Mouse (Mus musculus) gastrocnemius, adult 18-20 months (tissue): ENCODE measurements around the gene Nin. TPM values are rescaled to one million over a fixed set of nuclear protein-coding genes. Genes with fewer than 3 reads are reported as not detected.
A peak's percentile ranks its signal among the peaks of the same experiment; 100 is the strongest.
"Not testable (repeated sequence)": the region's sequence is repeated elsewhere in the genome, so short reads cannot be mapped to it uniquely, and the experiment has no call there.

Experiments used
- DNase-seq: peaks from one replicate; pipeline ENCODE4 v3.0.0; 2021; ENCODE audit warnings: low spot score
- long read RNA-seq, 2 experiments: library from polyadenylated mRNA; stranded (forward); transcript quantifications; one replicate each; pipeline ENCODE4 v2.0.0; 2021
- total RNA-seq, 2 experiments: library from RNA; stranded (reverse); gene quantifications; 2 replicates each; pipeline ENCODE4 v1.2.3; 2021

The Nin gene
- total RNA-seq: 10 to 100 TPM; 22.2 to 33.3 TPM
- long read RNA-seq, experiment 1, full-length matches to known transcripts: 12 of 46 reads
- long read RNA-seq, experiment 1, partial matches to known transcripts: 18 of 46 reads
- long read RNA-seq, experiment 1, other reads (novel, unspliced or antisense): 16 of 46 reads
- long read RNA-seq, experiment 2, full-length matches to known transcripts: 7 of 18 reads
- long read RNA-seq, experiment 2, partial matches to known transcripts: 3 of 18 reads
- long read RNA-seq, experiment 2, other reads (novel, unspliced or antisense): 8 of 18 reads

GRCm38 (mm10) chr12:70113351-70113750 lies at the start of gene Nin:
Gene Nin, minus strand, starts transcription at chr12:70113717.
- DNase-seq: no peak

GRCm38 (mm10) chr12:70161057-70161456 lies 47.5 kb upstream of the Nin start:
- no peak for DNase-seq

GRCm38 (mm10) chr12:70157292-70158066 lies 44.0 kb upstream of the Nin start:
- DNase-seq: no peak

- DNase-seq: no peak
Observed at GRCm38 (mm10) chr12:70156222-70156621, 42.7 kb upstream of the Nin start.

GRCm38 (mm10) chr12:70153842-70154241 lies 40.3 kb upstream of the Nin start, which contains the start of gene Abhd12b:
Gene Abhd12b, plus strand, starts transcription at chr12:70154142.
- DNase-seq: no peak

- no peak for DNase-seq
Observed at GRCm38 (mm10) chr12:70148631-70149265, 35.2 kb upstream of the Nin start.

- no peak for DNase-seq
Observed at GRCm38 (mm10) chr12:70147986-70148630, 34.6 kb upstream of the Nin start.

GRCm38 (mm10) chr12:70145586-70145985 lies 32.1 kb upstream of the Nin start:
- no peak for DNase-seq

GRCm38 (mm10) chr12:70144637-70145448 lies 31.3 kb upstream of the Nin start:
- peak; percentile 73 for DNase-seq

- DNase-seq: not testable (repeated sequence)
Observed at GRCm38 (mm10) chr12:70144106-70144587, 30.6 kb upstream of the Nin start.

- DNase-seq: no peak
Observed at GRCm38 (mm10) chr12:70140993-70141576, 27.6 kb upstream of the Nin start.

GRCm38 (mm10) chr12:70140542-70140941 lies 27.0 kb upstream of the Nin start:
- DNase-seq: no peak

- DNase-seq: no peak
Observed at GRCm38 (mm10) chr12:70139871-70140270, 26.4 kb upstream of the Nin start.

GRCm38 (mm10) chr12:70137626-70138025 lies 24.1 kb upstream of the Nin start:
- DNase-seq: no peak

GRCm38 (mm10) chr12:70137095-70137494 lies 23.6 kb upstream of the Nin start:
- no peak for DNase-seq

GRCm38 (mm10) chr12:70136185-70136756 lies 22.8 kb upstream of the Nin start:
- no peak for DNase-seq

- DNase-seq: no peak
Observed at GRCm38 (mm10) chr12:70134627-70135235, 21.2 kb upstream of the Nin start.

- DNase-seq: peak; percentile 43
Observed at GRCm38 (mm10) chr12:70131042-70131675, 17.6 kb upstream of the Nin start.

- no peak for DNase-seq
Observed at GRCm38 (mm10) chr12:70129105-70129504, 15.6 kb upstream of the Nin start.
